Mouse (Mus musculus): ENCODE measurements at regions not wholly inside any gene's neighbourhood (a gene's known extent, or its start where the extent isn't known, plus 50 kb on each side); places are given as distances from the start of the nearest gene placed in this dataset.

GRCm38 (mm10) chr6:141097338-141098122, 151.5 kb upstream of the Pde3a start:
- no peaks in the 10 kb centered on the region for H3K27me3 ChIP-seq (ENCODE audit: control insufficient read depth, insufficient read depth, low read length)
- DNase-seq (ENCODE audit: low spot score), result no peak

GRCm38 (mm10) chr6:141118287-141118686, 130.8 kb upstream of the Pde3a start:
- H3K9ac ChIP-seq (ENCODE audit: low read length), result no peak overlapping the region
- ATAC-seq (ENCODE audit: low FRiP score, low TSS enrichment), result no peak
- H3K9me3 ChIP-seq (ENCODE audit: control insufficient read depth, low read length), result no peaks in the 10 kb centered on the region
- H3K4me2 ChIP-seq (replicated peaks; ENCODE audit: low read depth), result no peak overlapping the region
- no peaks in the 10 kb centered on the region for H3K4me1 ChIP-seq (replicated peaks; ENCODE audit: control insufficient read depth, insufficient read depth)
- no peak overlapping the region for H3K4me3 ChIP-seq (ENCODE audit: low read depth, low read length)
- WGBS, result 54% methylated on average over 5 of the region's 5 CpGs
- H3K27me3 ChIP-seq (ENCODE audit: control insufficient read depth, insufficient read depth, low read length), result no peaks in the 10 kb centered on the region
- no peak for TF ChIP-seq EP300 (optimal IDR thresholded peaks at IDR 0.05)
- TF ChIP-seq CTCF (IDR thresholded peaks at IDR 0.05; ENCODE audit: low read depth), result no peak
- no peak for DNase-seq (ENCODE audit: low spot score)
- H3K36me3 ChIP-seq (ENCODE audit: control insufficient read depth, insufficient read depth, low read length), result no peaks in the 10 kb centered on the region
- H3K27ac ChIP-seq (replicated peaks), result no peak overlapping the region

More at GRCm38 (mm10) chr6:141097338-141098122, 151.5 kb upstream of the Pde3a start:
- no peak for ATAC-seq (ENCODE audit: low FRiP score, low TSS enrichment)
- 44% methylated on average over 13 of the region's 13 CpGs for WGBS
- Histone ChIP-seq H3K4me1 (replicated peaks; ENCODE audit: control insufficient read depth, insufficient read depth) (no peaks in the 10 kb centered on the region), H3K4me2 (replicated peaks; ENCODE audit: low read depth) (no peak overlapping the region), H3K9me3 (ENCODE audit: control insufficient read depth, low read length) (no peaks in the 10 kb centered on the region), H3K4me3 (ENCODE audit: low read depth, low read length) (no peak overlapping the region), H3K9ac (ENCODE audit: low read length) (no peak overlapping the region), H3K36me3 (ENCODE audit: control insufficient read depth, insufficient read depth, low read length) (no peaks in the 10 kb centered on the region), H3K27ac (replicated peaks) (no peak overlapping the region)
- TF ChIP-seq EP300 (optimal IDR thresholded peaks at IDR 0.05) (no peak), CTCF (IDR thresholded peaks at IDR 0.05; ENCODE audit: low read depth) (no peak)

GRCm38 (mm10) chr6:141126614-141127396, 122.3 kb upstream of the Pde3a start:
- no peaks in the 10 kb centered on the region for H3K4me1 ChIP-seq (replicated peaks; ENCODE audit: control insufficient read depth, insufficient read depth)
- DNase-seq (ENCODE audit: low spot score) (no peak), ATAC-seq (ENCODE audit: low FRiP score, low TSS enrichment) (0 out of 2 replicates have a peak, but pooled peaks have one; percentile 32)
- no peaks in the 10 kb centered on the region for H3K27me3 ChIP-seq (ENCODE audit: control insufficient read depth, insufficient read depth, low read length)
- H3K4me3 ChIP-seq (ENCODE audit: low read depth, low read length), result no peak overlapping the region
- no peaks in the 10 kb centered on the region for H3K36me3 ChIP-seq (ENCODE audit: control insufficient read depth, insufficient read depth, low read length)
- H3K27ac ChIP-seq (replicated peaks), result no peak overlapping the region
- H3K9me3 ChIP-seq (ENCODE audit: control insufficient read depth, low read length), result no peaks in the 10 kb centered on the region
- no peak for TF ChIP-seq EP300 (optimal IDR thresholded peaks at IDR 0.05)
- no peak for TF ChIP-seq CTCF (IDR thresholded peaks at IDR 0.05; ENCODE audit: low read depth)
- 36% methylated on average over 10 of the region's 10 CpGs for WGBS
- no peak overlapping the region for H3K9ac ChIP-seq (ENCODE audit: low read length)
- H3K4me2 ChIP-seq (replicated peaks; ENCODE audit: low read depth), result no peak overlapping the region

- no peak for TF ChIP-seq CTCF (IDR thresholded peaks at IDR 0.05; ENCODE audit: low read depth)
- Histone ChIP-seq H3K4me2 (replicated peaks; ENCODE audit: low read depth) (no peak overlapping the region), H3K9me3 (ENCODE audit: control insufficient read depth, low read length) (no peaks in the 10 kb centered on the region), H3K36me3 (ENCODE audit: control insufficient read depth, insufficient read depth, low read length) (no peaks in the 10 kb centered on the region), H3K27me3 (ENCODE audit: control insufficient read depth, insufficient read depth, low read length) (no peaks in the 10 kb centered on the region), H3K4me1 (replicated peaks; ENCODE audit: control insufficient read depth, insufficient read depth) (no peaks in the 10 kb centered on the region), H3K9ac (ENCODE audit: low read length) (no peak overlapping the region), H3K27ac (replicated peaks) (no peak overlapping the region), H3K4me3 (ENCODE audit: low read depth, low read length) (no peak overlapping the region)
- no peak for ATAC-seq (ENCODE audit: low FRiP score, low TSS enrichment)
- WGBS, result 73% methylated on average over 1 of the region's 1 CpGs
- no peak for DNase-seq (ENCODE audit: low spot score)
These were observed 119.5 kb upstream of the Pde3a start for GRCm38 (mm10) chr6:141129596-141129995.

- DNase-seq (ENCODE audit: low spot score), result no peak
- no peak overlapping the region for H3K4me3 ChIP-seq (ENCODE audit: low read depth, low read length)
- H3K27ac ChIP-seq (replicated peaks), result no peak overlapping the region
- H3K9ac ChIP-seq (ENCODE audit: low read length), result no peak overlapping the region
- no peak overlapping the region for H3K4me2 ChIP-seq (replicated peaks; ENCODE audit: low read depth)
- 47% methylated on average over 6 of the region's 6 CpGs for WGBS
- no peaks in the 10 kb centered on the region for H3K27me3 ChIP-seq (ENCODE audit: control insufficient read depth, insufficient read depth, low read length)
- TF ChIP-seq CTCF (IDR thresholded peaks at IDR 0.05; ENCODE audit: low read depth) (no peak), EP300 (optimal IDR thresholded peaks at IDR 0.05) (no peak)
- no peaks in the 10 kb centered on the region for H3K4me1 ChIP-seq (replicated peaks; ENCODE audit: control insufficient read depth, insufficient read depth)
- no peaks in the 10 kb centered on the region for H3K36me3 ChIP-seq (ENCODE audit: control insufficient read depth, insufficient read depth, low read length)
- H3K9me3 ChIP-seq (ENCODE audit: control insufficient read depth, low read length), result no peaks in the 10 kb centered on the region
- ATAC-seq (ENCODE audit: low FRiP score, low TSS enrichment), result no peak
These were observed 114.9 kb upstream of the Pde3a start for GRCm38 (mm10) chr6:141134176-141134575.

Measured in stomach, postnatal 0 days (tissue).